Mouse (Mus musculus) 3T3-L1 (cell line): ENCODE data around the gene Cdh12.
A peak's percentile ranks its signal among the peaks of the same experiment; 100 is the strongest.
"Not testable (repeated sequence)": the region's sequence is repeated elsewhere in the genome, so short reads cannot be mapped to it uniquely, and the experiment has no call there.

Source experiments
- DNase-seq: peaks from one replicate; pipeline ENCODE4 v3.0.0-alpha.2; 2015; ENCODE audit warnings: low read depth, low spot score

Gene Cdh12

DNA sequence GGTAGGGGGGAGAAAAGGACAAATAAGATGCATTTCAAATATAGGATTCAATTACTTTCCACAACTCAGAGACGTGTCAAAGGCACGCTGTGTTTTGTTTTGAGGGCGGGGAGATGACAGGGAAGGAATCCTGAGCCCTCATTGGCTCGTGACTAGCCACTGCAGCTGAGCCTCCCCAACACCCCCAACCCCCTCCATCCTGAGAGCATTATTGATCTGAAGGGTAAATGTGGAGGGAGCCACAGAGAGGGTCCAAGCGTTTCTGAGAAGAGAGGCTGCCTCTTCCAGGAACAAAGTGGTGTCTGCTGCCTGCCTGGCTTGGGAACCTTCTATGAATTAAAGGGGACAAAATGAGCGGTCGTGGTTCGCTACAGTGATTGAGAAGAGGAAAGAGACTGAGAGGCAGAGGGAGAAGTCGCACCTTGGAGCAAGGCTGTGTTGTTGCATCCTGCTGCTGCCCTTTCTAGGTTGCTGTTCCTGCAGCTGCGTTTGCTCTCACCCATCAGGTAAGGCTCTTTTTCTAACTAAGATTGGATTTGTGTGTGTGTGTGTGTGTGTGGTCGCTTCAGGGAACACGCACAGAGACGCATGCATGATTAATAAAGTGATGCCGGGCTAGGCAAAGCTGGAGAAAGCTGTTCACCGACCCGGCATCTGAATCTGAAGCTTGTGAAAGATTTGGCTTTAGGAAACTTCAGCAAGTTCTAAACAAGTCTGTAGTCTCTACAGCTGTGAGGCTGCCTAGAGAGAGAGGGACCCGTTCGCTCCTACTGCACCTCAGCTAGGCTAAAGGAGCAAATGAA, at the start of gene Cdh12:
Gene Cdh12, plus strand, starts transcription at position 405 of the 803 bp plus-strand sequence.
- no peak for DNase-seq

DNA sequence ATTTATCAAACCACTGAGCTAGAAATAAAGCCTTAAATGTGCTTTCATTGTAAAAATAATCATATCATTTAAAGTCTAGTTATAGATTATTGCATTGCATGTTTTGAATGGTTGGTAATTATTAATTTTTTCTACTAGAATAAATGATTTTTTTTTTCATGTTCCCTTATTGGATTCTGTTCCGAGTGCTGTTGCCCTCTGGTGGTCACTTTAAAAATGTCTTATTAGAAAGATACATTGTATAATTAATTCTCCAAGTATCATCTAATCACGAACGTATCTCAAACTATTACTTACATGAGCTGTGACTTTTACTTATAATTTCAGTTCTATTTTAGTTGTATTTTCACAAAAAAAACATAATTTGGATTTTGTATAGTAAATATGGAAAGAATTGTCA, 45.5 kb upstream of the Cdh12 start:
- DNase-seq, result peak; percentile 43

DNA sequence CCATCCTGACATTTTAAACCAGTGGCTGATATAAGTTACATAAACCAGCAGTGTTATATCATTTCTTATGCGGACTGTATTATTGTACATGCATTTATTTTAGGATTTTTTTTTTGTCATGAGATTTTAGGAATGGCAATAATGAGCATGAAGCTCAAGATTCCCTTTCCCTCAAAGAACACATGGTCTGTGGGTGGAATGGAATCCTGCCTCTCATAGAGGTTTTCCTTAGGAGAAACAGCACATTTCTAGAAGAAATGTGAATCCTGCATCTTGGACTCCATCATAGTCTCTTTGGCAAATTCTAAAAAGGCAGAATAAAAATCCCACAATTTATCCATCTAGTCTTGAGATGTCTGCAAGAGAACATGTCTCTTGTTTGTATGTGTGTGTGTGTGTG, 35.7 kb upstream of the Cdh12 start:
- no peak for DNase-seq

DNA sequence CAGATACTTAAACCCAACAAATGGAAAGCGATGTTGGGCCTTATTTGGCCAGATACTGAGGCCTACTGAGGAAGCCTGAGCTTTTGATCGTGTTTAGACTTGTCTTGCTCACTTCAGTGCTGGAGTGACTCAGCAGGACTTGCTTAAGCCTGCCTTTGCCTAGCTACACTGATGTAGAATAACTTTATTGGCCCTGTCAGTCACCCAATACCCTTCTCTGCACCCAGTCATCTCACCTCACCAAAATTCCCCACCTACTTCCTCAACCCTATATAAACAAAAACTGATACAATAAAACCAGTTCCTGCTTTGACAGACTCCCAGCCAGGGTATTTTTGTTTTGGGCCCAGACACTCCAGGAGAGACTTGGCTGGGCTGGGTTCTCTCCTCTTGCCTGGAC, 12.7 kb upstream of the Cdh12 start:
- DNase-seq, result no peak

DNA sequence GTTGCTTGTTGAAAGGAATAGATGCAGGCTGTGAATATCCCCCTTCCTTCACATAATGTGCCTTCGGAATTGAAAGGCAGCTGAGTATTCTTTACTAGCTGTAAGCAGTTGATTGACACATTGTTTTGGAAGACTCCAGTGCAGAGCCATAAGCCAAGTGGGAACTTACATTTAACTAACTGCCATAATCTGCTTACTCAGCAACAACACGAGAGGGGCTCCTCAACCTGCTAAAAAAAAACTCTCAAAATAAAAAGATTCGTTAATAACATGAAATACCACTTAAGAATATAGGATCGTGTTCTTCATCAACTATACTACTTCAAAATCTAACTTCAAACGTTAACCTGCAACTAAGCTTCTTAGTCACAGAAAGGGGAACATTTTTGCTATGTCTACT, 1.5 kb downstream of the Cdh12 start:
- no peak for DNase-seq

DNA sequence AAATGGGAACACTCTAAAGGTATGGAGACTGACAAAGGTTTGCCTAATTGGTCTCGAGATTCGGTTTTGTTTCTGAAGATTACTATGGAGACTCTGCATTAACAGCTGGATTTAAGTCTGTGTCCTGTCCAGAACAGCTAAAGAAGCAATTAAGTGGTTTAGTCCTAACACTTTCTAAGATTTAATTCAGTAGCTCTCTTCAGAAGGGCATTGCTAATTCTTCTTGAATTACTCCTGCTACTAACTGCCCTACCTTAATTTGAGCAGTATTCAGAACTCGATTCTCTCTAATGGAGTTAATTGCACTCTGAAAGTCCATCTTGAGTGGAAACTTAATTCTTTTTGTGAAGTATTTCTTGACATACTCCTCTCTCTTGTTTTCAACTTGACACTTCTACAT, 9.4 kb downstream of the Cdh12 start:
- DNase-seq, result no peak

DNA sequence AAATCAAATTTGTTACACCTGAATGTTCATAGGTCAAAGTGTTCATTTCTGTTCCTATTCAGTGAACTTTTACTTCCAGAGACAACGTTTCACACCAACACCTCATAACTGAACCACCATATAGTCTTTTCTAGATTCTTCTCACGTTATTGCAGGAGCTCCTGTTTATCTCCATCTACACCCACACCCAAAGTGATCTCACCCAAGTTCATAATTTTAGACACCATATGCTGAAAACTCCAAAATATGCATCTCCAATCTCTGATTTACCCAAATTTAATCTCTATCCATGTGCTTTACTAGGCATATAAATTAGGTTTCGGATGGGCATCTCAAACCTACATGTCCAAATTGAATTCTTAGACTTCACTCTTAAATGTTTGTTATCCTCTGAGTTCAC, 13.4 kb downstream of the Cdh12 start:
- DNase-seq, result no peak

DNA sequence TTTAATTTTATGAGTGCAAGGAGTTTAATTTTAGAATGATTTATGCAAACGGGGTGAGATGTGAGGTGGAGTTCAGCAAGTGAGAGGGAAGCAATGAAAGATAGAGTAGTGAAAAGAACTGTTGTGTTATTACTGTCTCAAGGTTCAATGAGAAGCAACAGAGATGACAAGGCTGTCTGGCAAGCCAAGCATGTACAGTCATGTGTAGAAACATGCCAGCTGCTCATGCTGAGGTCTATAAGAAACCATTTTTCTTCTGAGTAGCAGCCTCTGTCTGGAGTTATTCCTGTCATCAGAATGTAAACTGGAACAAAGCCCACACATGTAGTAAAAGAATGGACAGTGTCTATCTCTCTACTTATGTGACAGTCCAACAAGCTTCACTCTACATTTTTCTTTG, 14.5 kb downstream of the Cdh12 start:
- DNase-seq, result no peak

DNA sequence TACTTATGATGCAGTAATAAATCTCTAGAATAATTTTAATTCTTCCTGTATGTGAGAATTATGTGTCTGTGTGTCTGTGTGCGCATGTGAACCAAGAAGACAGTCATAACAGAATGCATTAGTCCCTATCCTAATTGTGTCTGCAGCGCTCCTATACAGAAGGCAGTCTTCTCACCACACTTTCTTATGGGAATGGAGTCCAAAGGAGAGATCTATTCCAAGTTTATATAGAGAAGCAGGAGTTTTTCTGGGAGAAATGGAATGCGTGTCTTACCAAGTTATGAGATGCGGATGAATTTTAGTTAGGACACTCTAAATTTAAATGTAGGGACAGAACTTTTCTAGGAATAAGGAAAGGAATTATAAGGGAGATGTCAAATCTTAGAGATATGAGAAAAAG, 101.9 kb downstream of the Cdh12 start:
- no peak for DNase-seq

DNA sequence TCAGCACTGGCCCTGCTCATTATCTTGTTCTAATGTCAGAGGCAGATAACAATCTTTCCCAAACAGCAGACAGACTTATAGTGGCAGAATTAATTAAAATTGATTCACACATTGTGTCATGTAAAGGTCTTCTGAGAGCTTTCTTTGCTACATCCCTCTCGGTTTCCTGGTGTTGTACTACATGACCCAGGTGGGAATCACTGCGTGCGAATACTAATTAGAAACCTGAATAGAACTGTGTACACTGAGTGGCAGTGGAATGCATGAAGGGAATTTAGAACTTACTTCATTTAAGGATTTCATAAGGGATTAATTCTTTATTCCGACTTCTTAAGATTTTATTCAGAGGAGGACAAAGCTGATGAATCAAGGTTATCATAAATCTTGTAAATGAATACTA, 121.9 kb downstream of the Cdh12 start:
- DNase-seq, result no peak

DNA sequence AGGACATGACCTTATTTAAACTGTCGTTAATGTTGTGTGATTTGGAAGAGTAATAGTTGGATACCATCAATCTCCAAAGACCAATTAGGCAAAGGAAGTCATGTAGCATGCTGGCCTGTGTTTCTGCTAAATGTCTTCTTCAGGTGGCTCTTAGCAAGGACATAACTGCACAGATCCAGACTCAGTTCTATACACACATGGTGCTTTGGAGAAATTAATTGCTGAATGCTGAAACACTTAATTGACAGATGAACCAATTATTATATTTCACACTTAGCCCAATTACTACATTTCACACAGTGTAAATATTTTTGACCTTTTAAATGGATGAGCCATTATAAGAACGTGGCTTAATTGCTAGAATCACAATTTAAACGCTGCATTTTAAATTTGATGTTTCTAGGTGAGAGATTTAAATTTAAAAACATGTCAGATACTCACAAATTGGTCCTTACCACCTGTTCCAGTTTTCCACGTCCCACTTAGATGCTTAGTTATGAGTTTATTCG, 133.6 kb downstream of the Cdh12 start:
- DNase-seq, result no peak

DNA sequence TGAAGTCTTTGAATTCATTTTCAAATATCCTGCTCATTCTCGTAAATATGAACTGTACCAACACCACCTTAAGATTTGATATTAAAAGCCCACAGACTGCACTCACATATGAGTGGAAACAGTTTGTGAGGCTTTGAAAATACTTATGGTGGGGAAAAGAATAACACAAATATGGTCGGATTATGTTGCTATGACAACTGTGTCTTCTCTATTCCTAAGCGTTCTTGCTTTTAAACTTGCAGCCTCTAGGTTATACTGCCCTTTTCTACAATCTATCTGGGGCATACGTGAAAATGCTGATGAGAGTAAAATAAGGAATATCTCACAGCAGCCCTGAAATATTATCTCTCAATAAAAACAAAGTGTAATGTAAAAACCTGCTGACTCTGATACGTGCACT, 142.5 kb downstream of the Cdh12 start:
- DNase-seq, result no peak

DNA sequence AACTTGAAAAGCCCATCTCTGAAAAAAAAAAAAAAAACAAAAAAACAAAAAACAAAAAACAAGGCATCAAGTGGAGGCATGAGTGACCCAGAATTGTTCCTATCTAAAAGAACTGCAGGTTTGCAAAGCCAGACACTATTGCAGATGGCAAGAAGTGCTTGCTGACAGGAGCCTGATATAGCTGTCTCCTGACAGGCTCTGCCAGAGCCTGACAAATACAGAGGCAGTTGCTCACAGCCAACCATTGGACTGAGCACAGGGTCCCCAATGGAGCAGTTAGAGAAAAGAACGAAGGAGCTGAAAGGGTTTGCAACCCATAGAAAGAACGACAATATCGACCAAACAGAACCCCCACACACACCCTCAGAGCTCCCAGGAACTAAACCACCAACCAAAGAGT, 156.7 kb downstream of the Cdh12 start:
- DNase-seq, result not testable (repeated sequence)

DNA sequence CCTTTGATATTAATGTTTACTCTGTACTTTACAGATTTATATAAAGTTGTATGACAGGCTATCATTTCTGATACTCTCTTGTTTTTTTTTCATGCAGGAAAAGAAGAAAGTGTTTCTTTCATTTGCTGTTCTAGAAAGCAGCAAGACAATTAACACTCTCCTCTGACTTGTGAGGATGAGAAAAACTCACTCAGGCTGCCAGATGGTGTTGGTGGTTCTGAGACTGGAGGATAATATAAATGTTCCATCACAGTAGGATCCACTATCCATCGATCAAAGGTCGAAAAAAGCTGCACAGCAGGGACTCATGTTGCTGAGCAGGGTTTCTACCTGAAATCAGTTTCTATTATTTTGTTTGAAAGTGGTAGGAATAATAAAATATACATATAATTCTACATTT, 185.5 kb downstream of the Cdh12 start:
- DNase-seq, result no peak

DNA sequence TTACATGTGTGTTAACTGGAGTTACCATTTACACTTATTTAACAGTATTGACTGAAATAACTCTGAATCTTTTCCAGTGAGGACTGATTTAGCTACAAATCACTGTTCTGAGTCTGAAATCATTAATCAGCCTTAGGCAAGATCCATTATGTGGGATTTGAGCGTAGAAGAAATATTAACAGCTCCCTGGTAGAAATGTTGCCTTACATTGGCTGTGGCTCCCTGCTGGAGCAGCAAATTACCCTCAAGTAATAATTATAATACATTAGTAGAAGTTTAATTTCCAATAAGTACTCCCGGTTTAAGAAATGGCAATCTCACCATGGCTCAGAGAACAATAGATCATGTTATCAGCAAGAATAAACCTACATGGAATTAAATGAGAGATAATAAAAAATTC, 190.1 kb downstream of the Cdh12 start:
- DNase-seq, result no peak

DNA sequence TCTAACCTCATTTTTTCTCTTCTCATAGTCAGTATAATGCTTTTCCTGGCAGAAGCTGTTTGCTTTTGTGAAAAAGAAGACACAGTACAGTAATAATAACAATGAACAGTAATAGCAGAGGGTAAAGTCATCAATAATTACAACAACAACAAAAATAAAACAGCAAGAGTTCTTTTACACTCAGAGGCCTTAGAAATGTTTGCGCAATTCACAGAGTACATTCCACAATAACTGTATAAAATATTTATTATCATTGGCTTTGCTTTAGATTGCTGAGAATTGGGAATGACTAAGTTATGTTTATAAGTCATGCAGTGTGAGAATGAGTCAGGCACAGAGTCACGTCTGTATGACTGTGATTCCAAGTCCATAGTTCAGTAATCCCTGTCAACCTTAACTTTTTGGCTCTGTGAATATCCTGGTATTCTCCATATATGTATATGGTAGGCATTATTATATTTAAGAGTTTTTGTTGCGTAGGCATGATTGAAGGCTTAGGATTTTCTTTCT, 193.9 kb downstream of the Cdh12 start:
- DNase-seq, result peak; percentile 2

DNA sequence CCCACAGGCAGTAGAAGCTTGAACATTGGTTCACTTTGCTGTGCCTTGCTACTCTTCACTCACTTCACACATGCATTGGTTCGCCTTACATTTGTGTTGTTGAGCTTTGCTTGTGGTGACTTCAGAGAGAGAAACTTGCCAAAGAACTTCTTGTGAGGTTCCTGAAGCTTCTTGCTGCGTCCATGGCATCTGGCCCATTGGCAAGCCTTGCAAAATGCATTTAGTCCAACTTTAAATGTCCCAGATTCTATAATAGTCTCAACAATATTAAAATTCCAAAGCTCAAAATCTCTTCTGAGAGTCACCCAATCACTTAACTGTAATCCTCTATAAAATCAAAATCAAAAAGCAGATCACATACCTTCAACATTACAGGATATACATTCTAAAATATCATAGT, 211.2 kb downstream of the Cdh12 start:
- no peak for DNase-seq

DNA sequence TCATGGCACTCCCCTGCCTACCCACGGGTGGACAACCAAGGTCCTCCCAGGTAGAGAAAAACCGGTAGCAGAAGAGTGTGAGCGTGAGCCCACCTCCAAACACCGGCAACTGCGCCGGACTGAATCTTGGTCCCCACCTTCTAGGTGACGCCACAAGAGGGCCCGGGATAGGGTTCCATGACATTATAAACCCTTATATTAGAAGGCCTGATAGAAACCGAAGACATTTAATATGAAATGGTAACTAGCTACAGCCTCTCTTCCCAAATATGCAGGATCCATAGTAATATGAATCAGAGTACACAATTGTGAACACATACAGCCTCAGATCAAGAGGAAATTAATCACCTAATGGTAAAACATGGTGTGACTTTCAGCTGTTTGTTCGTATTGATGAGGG, 217.6 kb downstream of the Cdh12 start, which contains the start of gene Acot10:
Gene Acot10, minus strand, starts transcription at position 101 of the 400 bp plus-strand sequence.
- DNase-seq, result no peak

DNA sequence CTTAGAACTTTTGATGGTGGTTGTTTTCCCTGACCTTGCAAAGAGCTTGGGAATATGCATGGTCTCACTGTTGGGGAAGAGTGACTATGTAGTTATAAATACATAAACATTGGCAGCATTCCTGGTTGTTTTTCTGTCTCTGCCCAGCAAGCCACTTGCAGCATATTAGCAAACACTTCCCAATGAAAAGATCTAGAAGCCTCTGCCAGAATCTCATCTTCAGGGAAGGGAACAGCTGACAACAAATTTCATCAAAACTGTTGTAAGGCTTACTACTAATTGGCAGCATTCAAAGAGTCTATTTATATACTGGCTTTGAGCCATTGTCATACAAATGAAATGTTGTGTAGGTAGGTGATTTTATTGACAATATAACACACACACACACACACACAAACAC, 218.3 kb downstream of the Cdh12 start:
- no peak for DNase-seq

DNA sequence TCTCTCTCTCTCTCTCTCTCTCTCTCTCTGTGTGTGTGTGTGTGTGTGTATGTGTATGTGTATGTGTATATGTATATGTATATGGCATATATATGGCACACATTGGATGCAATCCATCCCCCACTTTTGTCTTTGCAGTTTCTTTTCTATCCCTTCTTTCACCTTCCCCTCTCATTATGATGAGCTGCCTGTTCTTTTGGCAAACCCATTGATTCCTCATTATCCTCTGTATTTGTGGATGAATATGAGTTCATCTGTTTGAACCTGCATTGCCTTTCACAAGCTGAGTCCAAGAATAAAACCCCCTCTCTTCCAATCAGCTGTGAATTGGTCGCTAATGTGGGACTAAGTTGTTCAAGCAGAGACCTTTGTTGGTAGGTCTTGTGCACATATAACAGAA, 218.9 kb downstream of the Cdh12 start:
- no peak for DNase-seq

DNA sequence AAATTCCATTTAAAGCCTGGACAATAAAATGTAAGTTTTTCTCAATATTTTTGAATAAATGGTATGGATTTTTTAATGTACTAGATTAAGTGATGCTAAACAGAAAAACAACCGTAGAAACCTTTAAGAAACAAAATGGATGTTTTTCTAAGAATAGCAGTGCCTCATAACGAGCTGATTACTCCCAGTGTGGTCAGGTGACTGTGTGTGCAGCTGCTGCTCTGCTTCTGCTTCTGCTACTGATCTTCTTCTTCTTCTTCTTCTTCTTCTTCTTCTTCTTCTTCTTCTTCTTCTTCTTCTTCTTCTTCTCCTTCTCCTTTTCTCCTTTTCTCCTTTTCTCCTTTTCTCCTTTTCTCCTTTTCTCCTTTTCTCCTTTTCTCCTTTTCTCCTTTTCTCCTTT, 220.4 kb downstream of the Cdh12 start:
- DNase-seq, result not testable (repeated sequence)

DNA sequence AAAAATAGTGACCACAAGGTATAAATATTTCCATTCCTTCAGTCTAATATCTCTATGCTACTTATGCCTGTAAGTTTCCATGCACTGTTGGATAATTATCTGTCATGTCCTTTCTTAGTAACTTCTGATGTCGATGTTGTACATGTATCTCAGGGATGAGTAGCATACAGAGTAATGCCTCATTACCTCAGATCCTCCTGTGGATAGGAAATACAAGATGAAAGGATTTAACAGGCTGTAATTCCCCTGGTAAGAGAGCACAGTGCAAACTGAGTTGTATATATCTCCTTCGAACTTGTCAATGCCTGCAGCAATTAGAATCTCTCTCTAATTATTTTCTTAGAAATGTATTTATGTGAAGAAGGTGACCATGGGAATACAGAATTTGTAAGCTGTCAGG, 233.7 kb downstream of the Cdh12 start:
- DNase-seq, result no peak

DNA sequence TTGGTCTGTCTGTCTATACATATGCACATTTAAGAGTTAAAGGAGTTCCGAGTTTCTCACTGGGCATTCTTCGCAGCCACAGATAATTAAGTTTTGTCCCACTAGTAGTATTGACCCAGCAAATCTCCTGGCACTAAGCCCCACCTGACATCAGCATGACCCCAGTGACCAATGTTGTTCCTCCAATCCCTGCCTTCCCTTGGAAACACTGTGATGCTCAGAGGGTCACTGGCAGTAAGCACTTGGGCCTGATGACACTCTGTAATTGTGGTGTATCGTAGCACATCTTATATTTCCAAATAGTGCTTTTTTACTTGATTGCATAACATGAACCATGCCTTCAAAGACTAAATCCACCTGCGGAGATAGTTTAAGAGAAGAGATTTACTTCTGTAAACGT, 235.1 kb downstream of the Cdh12 start:
- DNase-seq, result no peak
